Mouse (Mus musculus) myocyte (in vitro differentiated cells): Measurements from ENCODE around the gene Fen1. TPM values are rescaled to one million over a fixed set of nuclear protein-coding genes. Genes with fewer than 3 reads are reported as not detected.
A peak's percentile ranks its signal among the peaks of the same experiment; 100 is the strongest.

ENCODE experiments used
- H3K27me3 ChIP-seq: one replicate; pipeline ENCODE4 v1.6.1; 2011; ENCODE audit not compliant: control insufficient read depth, insufficient read depth, insufficient read length
- H3K36me3 ChIP-seq: one replicate; pipeline ENCODE4 v1.6.1; 2011; ENCODE audit not compliant: control insufficient read depth, insufficient read depth
- H3K4me2 ChIP-seq: one replicate; pipeline ENCODE4 v1.6.1; 2011; ENCODE audit warnings: low read depth, control low read depth
- H3K4me3 ChIP-seq: one replicate; pipeline ENCODE4 v1.5.1; 2011; ENCODE audit warnings: mild to moderate bottlenecking, control low read depth, moderate library complexity
- H3K79me2 ChIP-seq: one replicate; pipeline ENCODE4 v1.6.1; 2011; ENCODE audit not compliant: control insufficient read depth, insufficient read depth
- H3ac ChIP-seq: one replicate; pipeline ENCODE4 v1.6.1; 2011; ENCODE audit not compliant: control insufficient read depth, insufficient read length
- CEBPB ChIP-seq: IDR thresholded peaks from 2 replicates; pipeline ENCODE4 v1.6.1; 2011; ENCODE audit warnings: mild to moderate bottlenecking, moderate library complexity; ENCODE audit not compliant: poor library complexity, insufficient read depth, severe bottlenecking
- E2F4 ChIP-seq: IDR thresholded peaks from one replicate; pipeline ENCODE4 v1.6.1; 2011; ENCODE audit warnings: mild to moderate bottlenecking, control low read depth, moderate library complexity; ENCODE audit not compliant: insufficient read depth
- MAX ChIP-seq: IDR thresholded peaks from one replicate; pipeline ENCODE4 v1.6.1; 2011; ENCODE audit warnings: low read depth, mild to moderate bottlenecking, control low read depth
- MYOD1 ChIP-seq, 3 experiments: IDR thresholded peaks; one replicate each; pipeline ENCODE4 v1.6.1; 2011; ENCODE audit warnings: control low read depth in 2 of 3, low read depth in 2 of 3, mild to moderate bottlenecking in 2 of 3, moderate library complexity in 1 of 3; ENCODE audit not compliant: insufficient read length in 2 of 3, control insufficient read depth in 1 of 3
- MYOG ChIP-seq, 3 experiments: IDR thresholded peaks; one replicate each; pipeline ENCODE4 v1.6.1; 2011; ENCODE audit warnings: control low read depth in 2 of 3, low read depth in 2 of 3, mild to moderate bottlenecking in 2 of 3; ENCODE audit not compliant: insufficient read length in 2 of 3, control insufficient read depth in 1 of 3, insufficient read depth in 1 of 3
- POLR2A ChIP-seq: IDR thresholded peaks from one replicate; pipeline ENCODE4 v1.6.1; 2011; ENCODE audit warnings: low read depth, mild to moderate bottlenecking, control low read depth, moderate library complexity; ENCODE audit not compliant: insufficient read length
- POLR2AphosphoS2 ChIP-seq: IDR thresholded peaks from one replicate; pipeline ENCODE4 v1.6.1; 2011; ENCODE audit warnings: low read depth, control low read depth; ENCODE audit not compliant: insufficient read length
- REST ChIP-seq: IDR thresholded peaks from one replicate; pipeline ENCODE4 v1.6.1; 2011; ENCODE audit warnings: mild to moderate bottlenecking, control low read depth, moderate library complexity; ENCODE audit not compliant: insufficient read depth, insufficient read length
- SRF ChIP-seq: IDR thresholded peaks from one replicate; pipeline ENCODE4 v1.6.1; 2011; ENCODE audit warnings: low read depth; ENCODE audit not compliant: control insufficient read depth, insufficient read length
- TCF12 ChIP-seq: IDR thresholded peaks from one replicate; pipeline ENCODE4 v1.6.1; 2011; ENCODE audit warnings: mild to moderate bottlenecking, control low read depth; ENCODE audit not compliant: poor library complexity, insufficient read depth, severe bottlenecking
- TCF3 ChIP-seq: IDR thresholded peaks from one replicate; pipeline ENCODE4 v1.6.1; 2011; ENCODE audit warnings: low read depth, control low read depth; ENCODE audit not compliant: insufficient read length
- USF1 ChIP-seq: IDR thresholded peaks from one replicate; pipeline ENCODE4 v1.6.1; 2011; ENCODE audit warnings: low read depth, mild to moderate bottlenecking, control low read depth, moderate library complexity
- polyA plus RNA-seq: library from polyadenylated mRNA; unstranded; fragments of >200 nt; fragmentation: generic; extraction: Trizol; gene quantifications from one replicate; pipeline ENCODE4 v1.2.1, GENCODE M21; 2012; ENCODE audit warnings: missing spikeins

Fen1 gene
- polyA plus RNA-seq, result 14.1 TPM

GRCm38 (mm10) chr19:10203848-10204615 is at the start of gene Fen1, which contains the start of gene Tmem258:
TSS of gene Fen1 (minus strand) at chr19:10204169.
TSS of gene Tmem258 (plus strand) at chr19:10204014.
- TF ChIP-seq MYOD1 (IDR thresholded peaks at IDR 0.05; ENCODE audit: control insufficient read depth in 1 of 3, insufficient read length in 2 of 3, low read depth in 2 of 3) (no peak), CEBPB (no peak), POLR2A (peak; percentile 79), USF1 (peak; percentile 99), POLR2AphosphoS2 (peak; percentile 79), TCF3 (no peak), SRF (no peak), REST (no peak), MYOG (IDR thresholded peaks at IDR 0.05; ENCODE audit: control insufficient read depth in 1 of 3, insufficient read depth in 1 of 3, insufficient read length in 2 of 3, low read depth in 2 of 3) (no peak), E2F4 (peak; percentile 98), TCF12 (no peak), MAX (no peak)
- Histone ChIP-seq H3K27me3 (no peaks in the 10 kb centered on the region), H3K36me3 (peaks cover 14% of the 10 kb centered on the region), H3K4me2 (peak within 1 kb of the TSS; percentile 97), H3K4me3 (peak within 1 kb of the TSS; percentile 91), H3K79me2 (peaks cover 42% of the 10 kb centered on the region), H3ac (peak within 1 kb of the TSS; percentile 38)

- no peak overlapping the region for H3K4me2 ChIP-seq
- H3K79me2 ChIP-seq, result no peaks in the 10 kb centered on the region
- H3ac ChIP-seq, result no peak overlapping the region
- no peaks in the 10 kb centered on the region for H3K36me3 ChIP-seq
- TF ChIP-seq SRF (no peak), USF1 (no peak), MYOG (IDR thresholded peaks at IDR 0.05; ENCODE audit: control insufficient read depth in 1 of 3, insufficient read depth in 1 of 3, insufficient read length in 2 of 3, low read depth in 2 of 3) (no peak), POLR2AphosphoS2 (no peak), E2F4 (no peak), MYOD1 (IDR thresholded peaks at IDR 0.05; ENCODE audit: control insufficient read depth in 1 of 3, insufficient read length in 2 of 3, low read depth in 2 of 3) (no peak), MAX (no peak), TCF12 (no peak), REST (no peak)
- no peak overlapping the region for H3K4me3 ChIP-seq
- H3K27me3 ChIP-seq, result no peaks in the 10 kb centered on the region
Measured at GRCm38 (mm10) chr19:10248128-10248527, 44.2 kb upstream of the Fen1 start.

- Histone ChIP-seq H3ac (no peak overlapping the region), H3K4me2 (no peak overlapping the region), H3K36me3 (no peaks in the 10 kb centered on the region), H3K27me3 (no peaks in the 10 kb centered on the region), H3K79me2 (no peaks in the 10 kb centered on the region), H3K4me3 (no peak overlapping the region)
- TF ChIP-seq REST (no peak), CEBPB (no peak), POLR2A (no peak), E2F4 (no peak), TCF3 (no peak), MAX (no peak), MYOG (IDR thresholded peaks at IDR 0.05; ENCODE audit: control insufficient read depth in 1 of 3, insufficient read depth in 1 of 3, insufficient read length in 2 of 3, low read depth in 2 of 3) (no peak), MYOD1 (IDR thresholded peaks at IDR 0.05; ENCODE audit: control insufficient read depth in 1 of 3, insufficient read length in 2 of 3, low read depth in 2 of 3) (no peak), USF1 (no peak), SRF (no peak), POLR2AphosphoS2 (no peak), TCF12 (no peak)
Measured at GRCm38 (mm10) chr19:10247165-10247564, 43.2 kb upstream of the Fen1 start.

- Histone ChIP-seq H3K27me3 (no peaks in the 10 kb centered on the region), H3K4me3 (no peak overlapping the region), H3K36me3 (no peaks in the 10 kb centered on the region), H3K79me2 (no peaks in the 10 kb centered on the region), H3ac (no peak overlapping the region), H3K4me2 (no peak overlapping the region)
- TF ChIP-seq TCF3, result no peak
- TF ChIP-seq MYOD1 (IDR thresholded peaks at IDR 0.05; ENCODE audit: control insufficient read depth in 1 of 3, insufficient read length in 2 of 3, low read depth in 2 of 3), result no peak
- peak; percentile 45 for TF ChIP-seq POLR2AphosphoS2
- TF ChIP-seq SRF, result no peak
Measured at GRCm38 (mm10) chr19:10244183-10244582, 40.2 kb upstream of the Fen1 start.
